Mouse (Mus musculus) ES-E14 (cell line): Measurements from ENCODE around the gene St3gal3.

Source experiments
- HCFC1 ChIP-seq: IDR thresholded peaks from 2 replicates; pipeline ENCODE4 v1.6.1; 2012; ENCODE audit warnings: low read length, inconsistent platforms, borderline replicate concordance; ENCODE audit not compliant: insufficient read depth
- MAFK ChIP-seq: IDR thresholded peaks from 2 replicates; pipeline ENCODE4 v1.6.1; 2014; ENCODE audit warnings: mild to moderate bottlenecking, low read depth, low read length, inconsistent platforms; ENCODE audit not compliant: insufficient read depth

- no peak for TF ChIP-seq HCFC1
- TF ChIP-seq MAFK, result no peak
These were observed 251.7 kb downstream of the St3gal3 start, which contains the start of gene B4galt2 for GRCm38 (mm10) chr4:117882701-117883691.
